Mouse (Mus musculus) adrenal gland, adult 2 months (tissue): ENCODE measurements around the gene Clca1. TPM values are rescaled to one million over a fixed set of nuclear protein-coding genes. Genes with fewer than 3 reads are reported as not detected.

Source experiments
- polyA plus RNA-seq: library from polyadenylated mRNA; depleted of rRNA; stranded (reverse); fragments of >200 nt; gene quantifications from 2 replicates; pipeline ENCODE4 v1.2.3, GENCODE M21; 2012; rRNA removed
- total RNA-seq, 2 experiments: library from RNA; stranded (reverse); gene quantifications; 2 replicates each; pipeline ENCODE4 v1.2.3; 2021

Gene Clca1
- total and polyA plus RNA-seq, 3 experiments, result not detected

Other genes with a start within 250 kb of the Clca1 start
- not detected for gene Clca3a2, start 213.3 kb downstream of the Clca1 start, total RNA-seq
- 0.03 TPM in 1 of 2 replicates, not detected in the other for gene Clca3a2, start 213.3 kb downstream of the Clca1 start, polyA plus RNA-seq
- gene Clca3b, start 183.4 kb downstream of the Clca1 start, total RNA-seq, result not detected
- not detected in 2 replicates for gene Clca3b, start 183.4 kb downstream of the Clca1 start, polyA plus RNA-seq
- gene Clca4b, start 100.2 kb downstream of the Clca1 start, total RNA-seq, result not detected
- gene Clca4b, start 100.2 kb downstream of the Clca1 start, polyA plus RNA-seq, result not detected in 2 replicates
- not detected for gene Clca4a, start 57.7 kb downstream of the Clca1 start, total RNA-seq
- not detected in 2 replicates for gene Clca4a, start 57.7 kb downstream of the Clca1 start, polyA plus RNA-seq
- gene Clca2, start 66.7 kb upstream of the Clca1 start, total RNA-seq, result not detected
- gene Clca2, start 66.7 kb upstream of the Clca1 start, polyA plus RNA-seq, result 0.12 and 0.17 TPM in 2 replicates
- 10 to 100 TPM; 17.0 to 18.2 TPM for gene Odf2l, start 85.8 kb upstream of the Clca1 start, total RNA-seq
- gene Odf2l, start 85.8 kb upstream of the Clca1 start, polyA plus RNA-seq, result 1.2 and 2.0 TPM in 2 replicates